Mouse (Mus musculus): ENCODE measurements around the gene AI481877.

DNA sequence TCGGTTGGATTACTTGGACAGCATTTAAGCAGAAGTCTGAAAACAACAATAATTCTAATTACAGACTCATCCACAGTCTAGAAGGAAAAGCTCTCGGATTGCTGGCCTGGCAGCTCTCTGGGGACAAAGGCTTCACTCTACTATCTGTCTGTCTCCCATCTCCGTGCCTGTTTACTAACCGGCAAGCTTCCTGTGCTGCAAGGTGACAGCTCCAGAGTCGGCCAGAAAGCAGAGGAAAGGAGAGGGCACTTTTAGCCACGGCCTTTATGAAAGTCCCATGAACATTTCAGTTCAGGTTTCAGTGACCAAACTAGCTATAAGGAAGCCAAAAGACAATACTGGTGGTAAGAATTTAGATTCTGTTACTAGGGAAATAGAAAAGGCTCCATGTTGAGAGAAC is 37.1 kb upstream of the AI481877 start:
- TF ChIP-seq CTCF (conservative IDR thresholded peaks at IDR 0.05 in 1 of 2, IDR thresholded peaks at IDR 0.05 in 1 of 2; ENCODE audit: low read depth in 2 of 2, low read length in 2 of 2) = no peak
- TF ChIP-seq JUN (IDR thresholded peaks at IDR 0.05; ENCODE audit: insufficient read depth, low read depth, low read length) = no peak
- no peak for TF ChIP-seq TCF12 (IDR thresholded peaks at IDR 0.05; ENCODE audit: low read depth, low read length)
- TF ChIP-seq MAX (IDR thresholded peaks at IDR 0.05; ENCODE audit: low read length) = no peak
- no peak for TF ChIP-seq EP300 (IDR thresholded peaks at IDR 0.05; ENCODE audit: low read length)
- TF ChIP-seq ZC3H11A (IDR thresholded peaks at IDR 0.05; ENCODE audit: low read depth, low read length) = no peak
- TF ChIP-seq USF2 (conservative IDR thresholded peaks at IDR 0.05; ENCODE audit: low read depth, low read length) = no peak
- no peak for TF ChIP-seq NRF1 (IDR thresholded peaks at IDR 0.05; ENCODE audit: low read depth, low read length)
- TF ChIP-seq POLR2A (IDR thresholded peaks at IDR 0.05; ENCODE audit: low read depth, low read length) = no peak
- no peak for TF ChIP-seq MAZ (IDR thresholded peaks at IDR 0.05; ENCODE audit: low read depth, low read length)
- TF ChIP-seq PAX5 (IDR thresholded peaks at IDR 0.05; ENCODE audit: low read length) = no peak
- TF ChIP-seq ZMIZ1 (IDR thresholded peaks at IDR 0.05; ENCODE audit: low read depth, low read length) = no peak

All from CH12.LX (cell line).